22 mouse cellular contexts compared by ENCODE assay signal in genomic region chr17:28760736-28761312, GRCm38 (mm10). TPM values are rescaled to one million over a fixed set of nuclear protein-coding genes. Genes with fewer than 3 reads are reported as not detected.
DNase-seq lines count a peak whose midpoint lies in the region; ATAC-seq and TF ChIP-seq lines count a peak whose summit lies in the region.
"Had no signal": no experiment of that assay in that cellular context is flagged by ENCODE, and none has a peak within 500 bp of the region (broad histone marks: within the 10 kb centered on the region; RNA-seq: fewer than 3 reads in every experiment).

No protein-coding gene starts in this region.

- H3K9me3 ChIP-seq in intestine, embryonic 16.5 days (ENCODE audit: control insufficient read depth, low read length), result no peaks in the 10 kb centered on the region
- H3K9me3 ChIP-seq in intestine, embryonic 15.5 days, result no peaks in the 10 kb centered on the region
- no peaks in the 10 kb centered on the region for H3K9me3 ChIP-seq in lung, postnatal 0 days (ENCODE audit: low read length)
- no peaks in the 10 kb centered on the region for H3K9me3 ChIP-seq in liver, embryonic 15.5 days (replicated peaks)
- H3K9me3 ChIP-seq in stomach, postnatal 0 days (ENCODE audit: control insufficient read depth, low read length), result no peaks in the 10 kb centered on the region
- H3K9me3 ChIP-seq: embryonic facial prominence, embryonic 10.5 days; forebrain, embryonic 13.5 days; heart, embryonic 10.5 days; hindbrain, embryonic 12.5 days had no signal

- intact Hi-C loops in gastrocnemius, adult 2 months (cut with DNase I), result loop anchor here (5.0 kb wide), 1 partner anchor 69 kb away; the partner anchor contains the start of genes Mapk14 and Slc26a8

- 57% methylated on average over 8 of the region's 8 CpGs for WGBS in intestine, embryonic 16.5 days
- WGBS in intestine, embryonic 15.5 days, result 55% methylated on average over 8 of the region's 8 CpGs
- WGBS in lung, postnatal 0 days, result 35% methylated on average over 8 of the region's 8 CpGs
- 54% methylated on average over 8 of the region's 8 CpGs for WGBS in liver, embryonic 15.5 days (ENCODE audit: insufficient replicate concordance)
- WGBS in stomach, postnatal 0 days, result 53% methylated on average over 8 of the region's 8 CpGs

- H3K9ac ChIP-seq in intestine, embryonic 16.5 days (ENCODE audit: low read depth, low read length), result no peak overlapping the region
- H3K9ac ChIP-seq in intestine, embryonic 15.5 days, result no peak overlapping the region
- H3K9ac ChIP-seq in lung, postnatal 0 days (replicated peaks; ENCODE audit: low read depth), result no peak overlapping the region
- no peak overlapping the region for H3K9ac ChIP-seq in liver, embryonic 15.5 days
- H3K9ac ChIP-seq in stomach, postnatal 0 days (ENCODE audit: low read length), result 0 out of 2 replicates have a peak overlapping the region, but pooled peaks have one; percentile 23
- H3K9ac ChIP-seq: forebrain, embryonic 13.5 days; forebrain, postnatal 0 days; hindbrain, embryonic 12.5 days had no signal

- TF ChIP-seq CTCF in lung, postnatal 0 days (IDR thresholded peaks at IDR 0.05), result no peak
- no peak for TF ChIP-seq CTCF in stomach, postnatal 0 days (IDR thresholded peaks at IDR 0.05; ENCODE audit: low read depth)
- TF ChIP-seq CTCF in gastrocnemius, adult 2 months (IDR thresholded peaks at IDR 0.05), result no peak

- no peak overlapping the region for H3K4me2 ChIP-seq in intestine, embryonic 16.5 days (ENCODE audit: low read depth, low read length)
- H3K4me2 ChIP-seq in intestine, embryonic 15.5 days (replicated peaks), result no peak overlapping the region
- H3K4me2 ChIP-seq in lung, postnatal 0 days (replicated peaks; ENCODE audit: low read depth, low read length), result no peak overlapping the region
- no peak overlapping the region for H3K4me2 ChIP-seq in liver, embryonic 15.5 days
- no peak overlapping the region for H3K4me2 ChIP-seq in stomach, postnatal 0 days (replicated peaks; ENCODE audit: low read depth)
- H3K4me2 ChIP-seq: forebrain, embryonic 13.5 days; hindbrain, embryonic 12.5 days had no signal

- H3K4me3 ChIP-seq in intestine, embryonic 16.5 days (ENCODE audit: low read length), result no peak overlapping the region
- no peak overlapping the region for H3K4me3 ChIP-seq in intestine, embryonic 15.5 days (replicated peaks)
- H3K4me3 ChIP-seq in lung, postnatal 0 days (ENCODE audit: low read depth, low read length), result no peak overlapping the region
- H3K4me3 ChIP-seq in liver, embryonic 15.5 days (replicated peaks), result no peak overlapping the region
- H3K4me3 ChIP-seq in stomach, postnatal 0 days (ENCODE audit: low read depth, low read length), result no peak overlapping the region
- no peak overlapping the region for H3K4me3 ChIP-seq in gastrocnemius, adult 2 months
- H3K4me3 ChIP-seq: embryonic facial prominence, embryonic 10.5 days; forebrain, embryonic 13.5 days; heart, embryonic 10.5 days; hindbrain, embryonic 12.5 days had no signal

- DNase-seq in lung, postnatal 0 days (ENCODE audit: low spot score), result peak; percentile 46
- no peak for DNase-seq in lung, postnatal 4 days
- DNase-seq in stomach, postnatal 0 days (ENCODE audit: low spot score), result no peak
- no peak for DNase-seq in gastrocnemius, adult 2 months
- DNase-seq in layer of hippocampus, postnatal 14 days (ENCODE audit: low spot score in 2 of 2), result no peak
- DNase-seq: adrenal gland, postnatal 25 days; cerebellum, adult 18-20 months; cerebellum, adult 9-11 months; cerebellum, postnatal 36 days; forebrain, postnatal 0 days; gastrocnemius, postnatal 25 days; heart, adult 11 months; heart, postnatal 10 days; heart, postnatal 4 days had no signal

- TF ChIP-seq EP300 in lung, postnatal 0 days (IDR thresholded peaks at IDR 0.05), result peak; percentile 97
- no peak for TF ChIP-seq EP300 in stomach, postnatal 0 days (optimal IDR thresholded peaks at IDR 0.05)

- H3K4me1 ChIP-seq in intestine, embryonic 16.5 days (ENCODE audit: control insufficient read depth, insufficient read depth, low read length), result no peaks in the 10 kb centered on the region
- H3K4me1 ChIP-seq in intestine, embryonic 15.5 days (replicated peaks), result no peaks in the 10 kb centered on the region
- H3K4me1 ChIP-seq in lung, postnatal 0 days (ENCODE audit: insufficient read depth, low read depth, low read length), result no peaks in the 10 kb centered on the region
- H3K4me1 ChIP-seq in liver, embryonic 15.5 days (replicated peaks), result no peaks in the 10 kb centered on the region
- H3K4me1 ChIP-seq in stomach, postnatal 0 days (replicated peaks; ENCODE audit: control insufficient read depth, insufficient read depth), result no peaks in the 10 kb centered on the region
- H3K4me1 ChIP-seq: forebrain, embryonic 13.5 days; hindbrain, embryonic 12.5 days had no signal

- 0 out of 2 replicates have a peak, but pooled peaks have one; percentile 26 for ATAC-seq in intestine, embryonic 16.5 days
- ATAC-seq in intestine, embryonic 15.5 days, result no peak
- peak; percentile 69 for ATAC-seq in lung, postnatal 0 days
- peak; percentile 73 for ATAC-seq in liver, embryonic 15.5 days (ENCODE audit: insufficient read depth)
- peak; percentile 60 for ATAC-seq in stomach, postnatal 0 days (ENCODE audit: low FRiP score, low TSS enrichment)
- ATAC-seq: forebrain, embryonic 13.5 days; forebrain, postnatal 0 days had no signal

- H3K27ac ChIP-seq in intestine, embryonic 16.5 days (ENCODE audit: low read length), result no peak overlapping the region
- no peak overlapping the region for H3K27ac ChIP-seq in intestine, embryonic 15.5 days
- H3K27ac ChIP-seq in lung, postnatal 0 days (ENCODE audit: low read length), result no peak overlapping the region
- H3K27ac ChIP-seq in liver, embryonic 15.5 days (replicated peaks), result no peak overlapping the region; the same call in 1 of the 2 replicates
- H3K27ac ChIP-seq in stomach, postnatal 0 days (replicated peaks), result peak overlapping the region; percentile 49; the same call in 1 of the 2 replicates
- H3K27ac ChIP-seq in gastrocnemius, adult 2 months, result no peak overlapping the region
- H3K27ac ChIP-seq: embryonic facial prominence, embryonic 10.5 days; forebrain, embryonic 13.5 days; heart, embryonic 10.5 days; hindbrain, embryonic 12.5 days had no signal

- no peaks in the 10 kb centered on the region for H3K27me3 ChIP-seq in intestine, embryonic 16.5 days (replicated peaks; ENCODE audit: control insufficient read depth, insufficient read depth, low read length)
- H3K27me3 ChIP-seq in intestine, embryonic 15.5 days (replicated peaks), result no peaks in the 10 kb centered on the region
- H3K27me3 ChIP-seq in lung, postnatal 0 days (replicated peaks; ENCODE audit: insufficient read depth, low read length), result no peaks in the 10 kb centered on the region
- H3K27me3 ChIP-seq in liver, embryonic 15.5 days, result no peaks in the 10 kb centered on the region; the same call in 1 of the 2 replicates
- H3K27me3 ChIP-seq in stomach, postnatal 0 days (ENCODE audit: control insufficient read depth, insufficient read depth, low read length), result no peaks in the 10 kb centered on the region
- H3K27me3 ChIP-seq: forebrain, embryonic 13.5 days; hindbrain, embryonic 12.5 days had no signal

- H3K36me3 ChIP-seq in intestine, embryonic 16.5 days (ENCODE audit: control insufficient read depth, insufficient read depth, low read length), result no peaks in the 10 kb centered on the region
- H3K36me3 ChIP-seq in intestine, embryonic 15.5 days, result no peaks in the 10 kb centered on the region
- H3K36me3 ChIP-seq in lung, postnatal 0 days (ENCODE audit: insufficient read depth, low read length), result no peaks in the 10 kb centered on the region
- no peaks in the 10 kb centered on the region for H3K36me3 ChIP-seq in liver, embryonic 15.5 days (replicated peaks)
- H3K36me3 ChIP-seq in stomach, postnatal 0 days (ENCODE audit: control insufficient read depth, insufficient read depth, low read length), result no peaks in the 10 kb centered on the region
- H3K36me3 ChIP-seq: embryonic facial prominence, embryonic 10.5 days; heart, embryonic 10.5 days; hindbrain, embryonic 12.5 days had no signal

RNA-seq across cellular contexts. Expression of gene Mapk13, which starts 8.3 kb away (rescaled TPM):
- 259 and 260 TPM in 2 replicates for polyA plus RNA-seq in intestine, embryonic 16.5 days (2015; fragmentation: Nextera tagmentation; extraction: Ambion mirVana)
- 214 and 219 TPM in 2 replicates for polyA plus RNA-seq in intestine, embryonic 15.5 days (2015; fragmentation: Nextera tagmentation; extraction: Ambion mirVana)
- 46.7 and 46.9 TPM in 2 replicates for polyA plus RNA-seq in lung, postnatal 0 days (2015; fragmentation: Nextera tagmentation; extraction: Ambion mirVana)
- 7.3 and 8.9 TPM in 2 replicates for polyA plus RNA-seq in liver, embryonic 15.5 days (2015; fragmentation: Nextera tagmentation; extraction: Ambion mirVana)
- 211 and 220 TPM in 2 replicates for polyA plus RNA-seq in stomach, postnatal 0 days (2015; fragmentation: Nextera tagmentation; extraction: Ambion mirVana)
- under 1 TPM in 1 of 2 experiments, not detected in 1; 0.13 TPM for total RNA-seq in gastrocnemius, adult 2 months (2021)
- total RNA-seq in layer of hippocampus, postnatal 14 days (2021), result 1 to 10 TPM; 1.0 to 1.5 TPM
- polyA plus RNA-seq: C2C12 had no signal

RNA-seq across cellular contexts. Expression of gene AC170998.1, which starts 34.9 kb away (rescaled TPM):
- 2.1 TPM in 2 replicates for polyA plus RNA-seq in intestine, embryonic 16.5 days (2015; fragmentation: Nextera tagmentation; extraction: Ambion mirVana)
- polyA plus RNA-seq in intestine, embryonic 15.5 days (2015; fragmentation: Nextera tagmentation; extraction: Ambion mirVana), result 2.1 and 2.4 TPM in 2 replicates
- polyA plus RNA-seq in lung, postnatal 0 days (2015; fragmentation: Nextera tagmentation; extraction: Ambion mirVana), result 2.0 and 2.4 TPM in 2 replicates
- 1.0 and 1.1 TPM in 2 replicates for polyA plus RNA-seq in liver, embryonic 15.5 days (2015; fragmentation: Nextera tagmentation; extraction: Ambion mirVana)
- polyA plus RNA-seq in stomach, postnatal 0 days (2015; fragmentation: Nextera tagmentation; extraction: Ambion mirVana), result 1.0 and 1.2 TPM in 2 replicates
- under 1 TPM; 0.39 to 0.71 TPM for total RNA-seq in gastrocnemius, adult 2 months (2021)
- total RNA-seq in layer of hippocampus, postnatal 14 days (2021), result 1 to 10 TPM; 1.4 to 2.3 TPM

RNA-seq across cellular contexts. Expression of gene Brpf3, which starts 40.1 kb away (rescaled TPM):
- 16.6 and 21.4 TPM in 2 replicates for polyA plus RNA-seq in intestine, embryonic 16.5 days (2015; fragmentation: Nextera tagmentation; extraction: Ambion mirVana)
- polyA plus RNA-seq in intestine, embryonic 15.5 days (2015; fragmentation: Nextera tagmentation; extraction: Ambion mirVana), result 13.1 and 18.1 TPM in 2 replicates
- 6.0 and 6.2 TPM in 2 replicates for polyA plus RNA-seq in lung, postnatal 0 days (2015; fragmentation: Nextera tagmentation; extraction: Ambion mirVana)
- 74.7 and 78.4 TPM in 2 replicates for polyA plus RNA-seq in liver, embryonic 15.5 days (2015; fragmentation: Nextera tagmentation; extraction: Ambion mirVana)
- polyA plus RNA-seq in stomach, postnatal 0 days (2015; fragmentation: Nextera tagmentation; extraction: Ambion mirVana), result 5.2 and 5.7 TPM in 2 replicates
- 10 to 100 TPM; 15.5 to 16.2 TPM for total RNA-seq in gastrocnemius, adult 2 months (2021)
- 10 to 100 TPM; 31.8 to 35.7 TPM for total RNA-seq in layer of hippocampus, postnatal 14 days (2021)
